In genomic region chr12:32207948-32208891, GRCm38 (mm10) we compare ENCODE assay signal across 8 mouse cellular contexts. TPM values are rescaled to one million over a fixed set of nuclear protein-coding genes. Genes with fewer than 3 reads are reported as not detected.
A peak's percentile ranks its signal among the peaks of the same experiment; 100 is the strongest.
DNase-seq lines count a peak whose midpoint lies in the region; ATAC-seq and TF ChIP-seq lines count a peak whose summit lies in the region.

Gene Pik3cg, minus strand, starts transcription at chr12:32208659.

- no peaks in the 10 kb centered on the region for H3K36me3 ChIP-seq in limb, embryonic 13.5 days
- no peaks in the 10 kb centered on the region for H3K36me3 ChIP-seq in limb, embryonic 10.5 days

- TF ChIP-seq POLR2A in cortical plate, adult 2 months (IDR thresholded peaks at IDR 0.05; ENCODE audit: extremely low read depth, insufficient read depth, low read length), result no peak

- no peaks in the 10 kb centered on the region for H3K27me3 ChIP-seq in limb, embryonic 13.5 days
- H3K27me3 ChIP-seq in limb, embryonic 10.5 days (ENCODE audit: low read depth, poor library complexity, severe bottlenecking), result no peaks in the 10 kb centered on the region

- H3K27ac ChIP-seq in limb, embryonic 13.5 days, result no peak within 1 kb of the TSS
- no peak within 1 kb of the TSS for H3K27ac ChIP-seq in limb, embryonic 10.5 days
- H3K27ac ChIP-seq in cortical plate, adult 2 months (ENCODE audit: insufficient read depth, low read length), result no peak within 1 kb of the TSS

- 68% methylated on average over 22 of the region's 22 CpGs for WGBS in limb, embryonic 13.5 days
- 78% methylated on average over 22 of the region's 22 CpGs for WGBS in limb, embryonic 10.5 days

- H3K9me3 ChIP-seq in limb, embryonic 13.5 days, result no peaks in the 10 kb centered on the region
- no peaks in the 10 kb centered on the region for H3K9me3 ChIP-seq in limb, embryonic 10.5 days (replicated peaks)

- H3K9ac ChIP-seq in limb, embryonic 13.5 days, result no peak within 1 kb of the TSS

- peak within 1 kb of the TSS; percentile 7; the same call in 1 of the 2 replicates for H3K4me2 ChIP-seq in limb, embryonic 13.5 days (replicated peaks)

- TF ChIP-seq CTCF in cortical plate, adult 2 months (IDR thresholded peaks at IDR 0.05; ENCODE audit: extremely low read depth, insufficient read depth, low read length), result no peak

- no peak for DNase-seq in limb, embryonic 10.5 days (ENCODE audit: low spot score)
- DNase-seq in kidney, adult 9 months, result peak; percentile 15
- peak; percentile 54 for DNase-seq in lung, postnatal 36 days
- DNase-seq in thymus, postnatal 25 days, result peak; percentile 59
- no peak for DNase-seq in cerebellum, adult 18-20 months
- DNase-seq in ovary, postnatal 10 days (ENCODE audit: low spot score), result no peak

- H3K4me1 ChIP-seq in limb, embryonic 13.5 days, result no peaks in the 10 kb centered on the region
- H3K4me1 ChIP-seq in limb, embryonic 10.5 days, result no peaks in the 10 kb centered on the region
- peaks cover 1% of the 10 kb centered on the region; the same call in 1 of the 2 replicates for H3K4me1 ChIP-seq in cortical plate, adult 2 months (ENCODE audit: control insufficient read depth, insufficient read depth, low read length)

- peak within 1 kb of the TSS; percentile 7; the same call in 1 of the 2 replicates for H3K4me3 ChIP-seq in limb, embryonic 13.5 days
- no peak within 1 kb of the TSS for H3K4me3 ChIP-seq in limb, embryonic 10.5 days
- peak within 1 kb of the TSS; percentile 24 for H3K4me3 ChIP-seq in cortical plate, adult 2 months (ENCODE audit: insufficient read depth, low read length)

- ATAC-seq in limb, embryonic 13.5 days (ENCODE audit: low FRiP score, low read depth), result no peak

RNA-seq across cellular contexts. Expression of gene Pik3cg, which starts in this region (rescaled TPM):
- 1.6 and 2.1 TPM in 2 replicates for polyA plus RNA-seq in limb, embryonic 13.5 days (2015; fragmentation: Nextera tagmentation; extraction: Ambion mirVana)
- 0.55 and 0.91 TPM in 2 replicates for polyA plus RNA-seq in limb, embryonic 10.5 days (2016; fragmentation: Nextera tagmentation; extraction: Ambion mirVana)
- 2.2 and 2.4 TPM in 2 replicates for polyA plus RNA-seq in cortical plate, adult 2 months (2012; rRNA removed)

Comparison
In these comparisons a context has a peak if more than half of its experiments do, and no peak if none do; other contexts are left out.
1. DNase-seq: peak in kidney, adult 9 months (single experiment), lung, postnatal 36 days (single experiment) and thymus, postnatal 25 days (single experiment); none in limb, embryonic 10.5 days (single experiment), cerebellum, adult 18-20 months (0 of 2) and ovary, postnatal 10 days (single experiment).